Mouse (Mus musculus) hindbrain, embryonic 14.5 days (tissue): ENCODE results near the gene Meioc. TPM values are rescaled to one million over a fixed set of nuclear protein-coding genes. Genes with fewer than 3 reads are reported as not detected.
"Not testable (repeated sequence)": the region's sequence is repeated elsewhere in the genome, so short reads cannot be mapped to it uniquely, and the experiment has no call there.

Source experiments
- ATAC-seq: fragments of 200-750 bp; cut with Nextera tagmentation; 2 replicates; pipeline ENCODE4 v1.8.0; 2017; ENCODE audit warnings: moderate number of reproducible peaks, mild to moderate bottlenecking, moderate TSS enrichment, moderate library complexity; ENCODE audit not compliant: low FRiP score
- DNase-seq: peaks from one replicate; pipeline ENCODE4 v3.0.0-alpha.2; 2015; ENCODE audit warnings: low spot score
- H3K27ac ChIP-seq: fragments of 300-500 bp; sonication (generic); 2 replicates; pipeline ENCODE4 v1.5.1; 2014; ENCODE audit warnings: mild to moderate bottlenecking, moderate library complexity
- H3K27me3 ChIP-seq: fragments of 300-500 bp; sonication (generic); 2 replicates; pipeline ENCODE4 v1.6.1; 2014; ENCODE audit warnings: mild to moderate bottlenecking, low read length, mixed read lengths; ENCODE audit not compliant: control insufficient read depth, insufficient read depth
- H3K36me3 ChIP-seq: fragments of 300-500 bp; sonication (generic); replicated peaks from 2 replicates; pipeline ENCODE4 v1.6.1; 2014; ENCODE audit not compliant: control insufficient read depth, insufficient read depth
- H3K4me1 ChIP-seq: fragments of 300-500 bp; sonication (generic); replicated peaks from 2 replicates; pipeline ENCODE4 v1.6.1; 2014; ENCODE audit warnings: antibody characterized with exemption, low read length, mixed read lengths; ENCODE audit not compliant: control insufficient read depth, insufficient read depth
- H3K4me2 ChIP-seq: fragments of 300-500 bp; sonication (generic); replicated peaks from 2 replicates; pipeline ENCODE4 v1.6.1; 2014; ENCODE audit warnings: mild to moderate bottlenecking, moderate library complexity
- H3K4me3 ChIP-seq: fragments of 300-500 bp; sonication (generic); replicated peaks from 2 replicates; pipeline ENCODE4 v1.5.1; 2014; ENCODE audit warnings: mild to moderate bottlenecking, low read length
- H3K9ac ChIP-seq: fragments of 300-500 bp; sonication (generic); 2 replicates; pipeline ENCODE4 v1.6.1; 2014
- H3K9me3 ChIP-seq: fragments of 300-500 bp; sonication (generic); 2 replicates; pipeline ENCODE4 v1.6.1; 2016; ENCODE audit warnings: low read length; ENCODE audit not compliant: control insufficient read depth
- WGBS: fragments of 180-500 bp; shearing (Covaris S2); extraction: QIAGEN DNeasy Blood & Tissue Kit; methylation state at CpG from one replicate; pipeline ENCODE4 v1.1.7; 2014; 5-methylcytosine and 5-hydroxymethylcytosine counted together
- polyA plus RNA-seq: library from polyadenylated mRNA; unstranded; fragments of >200 nt; fragmentation: Nextera tagmentation; extraction: Ambion mirVana; gene quantifications from 2 replicates; pipeline ENCODE4 v1.2.1, GENCODE M21; 2014

The Meioc gene
- polyA plus RNA-seq, 1 experiment from 2014 or later: 0.16 TPM

DNA sequence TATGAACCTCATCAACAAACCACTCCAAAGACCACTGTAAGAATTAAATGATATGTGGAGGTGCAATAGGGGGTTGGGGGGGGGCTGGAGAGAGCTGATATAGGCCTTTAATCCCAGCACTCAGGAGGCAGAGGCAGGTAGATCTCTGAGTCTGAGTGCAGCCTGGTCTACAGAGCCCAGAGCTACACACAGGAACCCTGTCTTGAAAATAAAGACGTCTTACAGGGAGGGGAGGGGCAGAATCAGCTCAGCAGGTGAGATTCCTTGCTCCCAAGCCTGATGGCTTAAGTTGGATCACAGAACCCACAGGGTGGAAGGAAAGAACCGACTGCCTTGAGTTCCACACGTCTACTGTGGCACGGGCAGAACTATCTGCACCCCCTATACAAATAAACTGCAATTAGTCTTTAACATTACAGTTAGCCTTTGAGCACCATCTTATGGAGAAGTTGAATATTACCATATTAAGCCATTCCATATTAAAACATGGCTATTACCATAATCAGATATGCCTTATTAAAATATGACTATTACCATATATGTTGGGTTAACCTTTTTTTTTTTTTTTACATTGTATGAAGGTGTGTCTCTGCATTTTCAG, 7.1 kb upstream of the Meioc start:
- peak; percentile 67 for DNase-seq

GRCm38 (mm10) chr11:102656931-102657330, 6.6 kb upstream of the Meioc start:
- Histone ChIP-seq H3K36me3 (no peaks in the 10 kb centered on the region), H3K9ac (no peak overlapping the region), H3K4me2 (no peak overlapping the region), H3K27me3 (no peaks in the 10 kb centered on the region), H3K4me1 (no peaks in the 10 kb centered on the region), H3K27ac (no peak overlapping the region), H3K9me3 (no peaks in the 10 kb centered on the region), H3K4me3 (no peak overlapping the region)
- ATAC-seq (no peak), DNase-seq (no peak)
- 72% methylated on average over 6 of the region's 6 CpGs for WGBS

More for the DNA sequence above, 7.1 kb upstream of the Meioc start:
- Histone ChIP-seq H3K9ac (no peak overlapping the region), H3K27ac (no peak overlapping the region), H3K27me3 (no peaks in the 10 kb centered on the region), H3K36me3 (no peaks in the 10 kb centered on the region), H3K9me3 (no peaks in the 10 kb centered on the region), H3K4me3 (no peak overlapping the region), H3K4me1 (no peaks in the 10 kb centered on the region), H3K4me2 (no peak overlapping the region)
- no peak for ATAC-seq
- WGBS: 23% methylated on average over 4 of the region's 4 CpGs

GRCm38 (mm10) chr11:102665151-102665550, 1.6 kb downstream of the Meioc start:
- no peaks in the 10 kb centered on the region for H3K36me3 ChIP-seq
- 57% methylated on average over 33 of the region's 33 CpGs for WGBS
- H3K4me2 ChIP-seq: no peak overlapping the region
- H3K27me3 ChIP-seq: peaks cover 26% of the 10 kb centered on the region
- H3K4me3 ChIP-seq: no peak overlapping the region
- no peak overlapping the region for H3K9ac ChIP-seq
- no peak for DNase-seq
- no peaks in the 10 kb centered on the region for H3K4me1 ChIP-seq
- peaks cover 13% of the 10 kb centered on the region; the same call in 1 of the 2 replicates for H3K9me3 ChIP-seq
- no peak overlapping the region for H3K27ac ChIP-seq
- no peak for ATAC-seq

DNA sequence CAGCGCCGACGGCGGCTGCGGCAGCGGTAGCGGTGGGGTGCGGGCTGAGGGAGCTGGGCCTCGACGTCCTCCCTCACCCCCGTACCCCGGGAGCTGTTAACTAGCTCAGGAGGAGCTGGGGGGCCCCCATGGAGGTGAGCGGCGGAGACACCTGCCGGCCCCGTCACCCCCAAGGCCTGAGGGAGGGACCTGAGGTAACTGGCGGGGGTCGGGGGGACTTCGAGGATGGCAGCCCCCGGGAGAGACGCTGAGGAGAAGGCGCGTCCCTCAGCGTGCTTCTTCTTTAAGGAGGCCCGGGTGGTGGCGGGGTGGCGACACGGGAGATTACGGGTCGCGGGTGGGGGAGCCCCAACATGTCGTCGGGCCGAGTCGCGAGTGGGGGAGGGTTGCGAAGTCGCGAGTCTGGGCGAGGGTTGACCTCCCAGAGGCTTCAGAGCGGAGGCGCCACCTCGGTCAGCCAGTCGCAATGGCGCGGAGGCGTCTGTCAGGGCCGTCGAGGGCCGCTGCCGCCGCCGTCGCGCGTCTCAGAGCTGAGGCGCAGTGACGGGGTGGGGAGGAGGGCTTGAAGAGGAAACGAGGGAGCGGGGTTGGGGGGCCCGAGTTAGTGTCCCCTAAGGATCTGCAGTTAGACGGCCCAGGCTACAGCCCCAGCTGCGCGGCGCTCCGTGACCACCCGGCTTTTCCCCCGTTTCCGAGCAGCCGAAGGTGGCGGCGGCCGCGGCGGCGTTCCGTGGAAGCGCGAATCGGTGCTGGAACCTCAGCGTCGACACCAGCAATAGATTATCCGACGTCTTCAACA, 2.3 kb downstream of the Meioc start:
- ATAC-seq (no peak), DNase-seq (no peak)
- Histone ChIP-seq H3K9ac (no peak overlapping the region), H3K36me3 (no peaks in the 10 kb centered on the region), H3K27ac (no peak overlapping the region), H3K27me3 (peaks cover 26% of the 10 kb centered on the region), H3K4me1 (no peaks in the 10 kb centered on the region), H3K4me3 (no peak overlapping the region), H3K4me2 (no peak overlapping the region), H3K9me3 (peaks cover 13% of the 10 kb centered on the region; the same call in 1 of the 2 replicates)
- WGBS: 48% methylated on average over 78 of the region's 84 CpGs

- Histone ChIP-seq H3K4me3 (no peak overlapping the region), H3K9ac (no peak overlapping the region), H3K27ac (no peak overlapping the region), H3K4me1 (no peaks in the 10 kb centered on the region), H3K36me3 (peaks cover 34% of the 10 kb centered on the region), H3K27me3 (no peaks in the 10 kb centered on the region), H3K4me2 (no peak overlapping the region), H3K9me3 (no peaks in the 10 kb centered on the region)
- ATAC-seq (no peak), DNase-seq (peak; percentile 87)
- WGBS: 60% methylated on average over 6 of the region's 6 CpGs
Observed at GRCm38 (mm10) chr11:102690162-102690561, 26.6 kb downstream of the Meioc start.

- Histone ChIP-seq H3K27me3 (no peaks in the 10 kb centered on the region), H3K4me1 (peaks cover 17% of the 10 kb centered on the region), H3K36me3 (peaks cover 17% of the 10 kb centered on the region), H3K4me3 (no peak overlapping the region), H3K4me2 (no peak overlapping the region), H3K9ac (no peak overlapping the region), H3K27ac (no peak overlapping the region), H3K9me3 (no peaks in the 10 kb centered on the region)
- 93% methylated on average over 7 of the region's 7 CpGs for WGBS
- ATAC-seq: no peak
- DNase-seq: no peak
Observed at GRCm38 (mm10) chr11:102695289-102695688, 31.8 kb downstream of the Meioc start.

GRCm38 (mm10) chr11:102697338-102698017, 34.0 kb downstream of the Meioc start, which contains the start of gene Ccdc43:
Gene Ccdc43 (minus strand): TSS chr11:102697782.
- H3K4me3 ChIP-seq: peak within 1 kb of the TSS; percentile 71
- H3K9ac ChIP-seq: peak within 1 kb of the TSS; percentile 78
- H3K9me3 ChIP-seq: no peaks in the 10 kb centered on the region
- DNase-seq: peak; percentile 89
- H3K36me3 ChIP-seq: peaks cover 7% of the 10 kb centered on the region; the same call in 1 of the 2 replicates
- H3K27me3 ChIP-seq: no peaks in the 10 kb centered on the region
- peaks cover 17% of the 10 kb centered on the region for H3K4me1 ChIP-seq
- ATAC-seq: peak; percentile 94
- peak within 1 kb of the TSS; percentile 87 for H3K27ac ChIP-seq
- peak within 1 kb of the TSS; percentile 60 for H3K4me2 ChIP-seq
- under 1% methylated on average over 49 of the region's 49 CpGs for WGBS

- Histone ChIP-seq H3K27me3 (no peaks in the 10 kb centered on the region), H3K36me3 (peaks cover 4% of the 10 kb centered on the region; the same call in 1 of the 2 replicates), H3K27ac (peak overlapping the region; percentile 87), H3K4me3 (peak overlapping the region; percentile 71), H3K9me3 (no peaks in the 10 kb centered on the region), H3K4me2 (peak overlapping the region; percentile 60), H3K9ac (peak overlapping the region; percentile 78), H3K4me1 (peaks cover 17% of the 10 kb centered on the region)
- 20% methylated on average over 9 of the region's 9 CpGs for WGBS
- DNase-seq (no peak), ATAC-seq (no peak)
Observed at GRCm38 (mm10) chr11:102698018-102698476, 34.5 kb downstream of the Meioc start.

GRCm38 (mm10) chr11:102702206-102702605, 38.7 kb downstream of the Meioc start:
- H3K36me3 ChIP-seq, H3K4me3 ChIP-seq, H3K4me2 ChIP-seq, H3K9me3 ChIP-seq, H3K27ac ChIP-seq, H3K4me1 ChIP-seq, DNase-seq, H3K27me3 ChIP-seq, ATAC-seq, H3K9ac ChIP-seq: not testable (repeated sequence)
- WGBS: 93% methylated on average over 6 of the region's 6 CpGs
